Mouse (Mus musculus): ENCODE measurements around the gene Cd72. TPM values are rescaled to one million over a fixed set of nuclear protein-coding genes. Genes with fewer than 3 reads are reported as not detected.

Gene Cd72
- polyA plus RNA-seq, 1 experiment: 0.63 TPM

GRCm38 (mm10) chr4:43402212-43402611 lies 52.2 kb downstream of the Cd72 start:
- H3K27me3 ChIP-seq (ENCODE audit: control insufficient read depth, insufficient read depth, low read length): no peaks in the 10 kb centered on the region
- peaks cover 3% of the 10 kb centered on the region for H3K4me1 ChIP-seq (ENCODE audit: control insufficient read depth, insufficient read depth, low read length)
- H3K27ac ChIP-seq (ENCODE audit: control insufficient read depth, insufficient read depth, low read depth, low read length): no peak overlapping the region; the same call in 1 of the 2 replicates
- no peak overlapping the region for H3K4me3 ChIP-seq (ENCODE audit: control insufficient read depth, low read depth, low read length)
- TF ChIP-seq CTCF (IDR thresholded peaks at IDR 0.05; ENCODE audit: control insufficient read depth, insufficient read depth, insufficient replicate concordance, low read depth, low read length) (no peak), POLR2A (IDR thresholded peaks at IDR 0.05; ENCODE audit: control insufficient read depth, low read depth, low read length) (no peak)
- H3K36me3 ChIP-seq (ENCODE audit: control insufficient read depth, insufficient read depth, low read length): no peaks in the 10 kb centered on the region

DNA sequence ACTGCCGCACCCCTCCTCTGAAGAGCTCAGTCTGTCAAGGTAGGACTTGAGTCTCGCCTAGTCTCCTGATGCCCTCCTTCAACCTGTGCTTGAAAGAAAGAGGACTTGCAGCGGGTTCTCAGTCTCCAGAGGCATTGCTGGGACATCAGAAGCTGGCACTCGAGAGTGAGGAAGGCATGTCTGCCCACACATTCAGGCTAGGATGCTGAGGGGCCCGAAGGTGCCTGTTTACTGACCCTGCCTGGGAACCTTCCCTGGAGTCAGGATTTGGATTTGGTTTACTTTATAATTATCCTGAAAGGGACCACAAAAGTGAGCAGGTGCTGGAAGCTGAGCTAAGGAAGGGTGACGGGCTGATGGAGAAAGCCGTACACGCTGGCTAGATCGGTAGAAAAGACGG lies 52.9 kb downstream of the Cd72 start:
- Histone ChIP-seq H3K4me1 (ENCODE audit: control insufficient read depth, insufficient read depth, low read length) (peaks cover 3% of the 10 kb centered on the region), H3K27me3 (ENCODE audit: control insufficient read depth, insufficient read depth, low read length) (no peaks in the 10 kb centered on the region), H3K27ac (ENCODE audit: control insufficient read depth, insufficient read depth, low read depth, low read length) (peak overlapping the region; percentile 12; the same call in 1 of the 2 replicates), H3K4me3 (ENCODE audit: control insufficient read depth, low read depth, low read length) (no peak overlapping the region), H3K36me3 (ENCODE audit: control insufficient read depth, insufficient read depth, low read length) (no peaks in the 10 kb centered on the region)
- TF ChIP-seq POLR2A (IDR thresholded peaks at IDR 0.05; ENCODE audit: control insufficient read depth, low read depth, low read length): no peak
- no peak for TF ChIP-seq CTCF (IDR thresholded peaks at IDR 0.05; ENCODE audit: control insufficient read depth, insufficient read depth, insufficient replicate concordance, low read depth, low read length)

GRCm38 (mm10) chr4:43400976-43401375 lies 53.5 kb downstream of the Cd72 start:
- H3K4me3 ChIP-seq (ENCODE audit: control insufficient read depth, low read depth, low read length): no peak overlapping the region

DNA sequence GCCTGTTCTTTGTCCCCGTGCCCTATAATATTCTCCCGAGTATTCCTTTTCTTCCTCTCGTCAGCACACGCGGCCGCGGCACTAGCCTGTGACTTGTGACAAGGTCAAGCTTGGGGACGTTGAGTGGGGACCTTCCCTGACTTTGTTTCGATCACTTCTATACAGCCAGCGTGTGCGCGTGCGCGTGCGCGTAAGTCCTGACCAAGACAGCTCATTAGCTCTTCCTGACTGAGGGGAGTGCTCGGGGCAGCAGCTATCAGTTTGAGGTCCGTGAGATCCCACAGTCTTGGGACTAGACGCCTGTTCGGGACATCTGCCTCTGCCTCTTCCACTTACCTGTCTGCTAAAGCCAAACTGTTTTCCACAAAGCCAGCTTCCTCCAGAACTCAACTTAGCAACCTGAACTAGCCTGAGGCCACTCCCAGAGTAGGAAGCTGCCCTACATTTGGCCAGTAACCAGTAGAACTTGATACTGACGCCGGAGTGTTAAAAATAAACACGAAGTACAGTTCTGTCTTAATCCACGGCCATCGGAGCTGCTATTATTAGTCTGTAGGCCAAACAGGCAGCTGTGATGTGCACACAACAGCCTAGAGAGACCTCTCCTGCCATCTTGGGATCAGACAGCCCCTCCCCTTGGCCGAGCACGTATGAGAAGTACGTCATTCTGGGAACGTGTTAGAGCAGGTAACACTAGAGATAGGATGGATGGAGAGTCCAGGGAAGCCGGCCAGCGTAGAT lies 54.9 kb downstream of the Cd72 start:
- no peak overlapping the region; the same call in 1 of the 2 replicates for H3K4me3 ChIP-seq (ENCODE audit: control insufficient read depth, low read depth, low read length)
- peak overlapping the region; percentile 56 for H3K27ac ChIP-seq (ENCODE audit: control insufficient read depth, insufficient read depth, low read depth, low read length)
- no peaks in the 10 kb centered on the region; the same call in none of the 2 replicates for H3K4me1 ChIP-seq (ENCODE audit: control insufficient read depth, insufficient read depth, low read length)
- no peak for TF ChIP-seq CTCF (IDR thresholded peaks at IDR 0.05; ENCODE audit: control insufficient read depth, insufficient read depth, insufficient replicate concordance, low read depth, low read length)
- no peak for TF ChIP-seq POLR2A (IDR thresholded peaks at IDR 0.05; ENCODE audit: control insufficient read depth, low read depth, low read length)
- H3K36me3 ChIP-seq (ENCODE audit: control insufficient read depth, insufficient read depth, low read length): no peaks in the 10 kb centered on the region
- H3K27me3 ChIP-seq (ENCODE audit: control insufficient read depth, insufficient read depth, low read length): no peaks in the 10 kb centered on the region

More at GRCm38 (mm10) chr4:43400976-43401375, 53.5 kb downstream of the Cd72 start:
- Histone ChIP-seq H3K36me3 (ENCODE audit: control insufficient read depth, insufficient read depth, low read length) (no peaks in the 10 kb centered on the region), H3K27ac (ENCODE audit: control insufficient read depth, insufficient read depth, low read depth, low read length) (no peak overlapping the region; the same call in 1 of the 2 replicates), H3K27me3 (ENCODE audit: control insufficient read depth, insufficient read depth, low read length) (no peaks in the 10 kb centered on the region), H3K4me1 (ENCODE audit: control insufficient read depth, insufficient read depth, low read length) (peaks cover 3% of the 10 kb centered on the region)
- TF ChIP-seq POLR2A (IDR thresholded peaks at IDR 0.05; ENCODE audit: control insufficient read depth, low read depth, low read length): no peak
- no peak for TF ChIP-seq CTCF (IDR thresholded peaks at IDR 0.05; ENCODE audit: control insufficient read depth, insufficient read depth, insufficient replicate concordance, low read depth, low read length)

DNA sequence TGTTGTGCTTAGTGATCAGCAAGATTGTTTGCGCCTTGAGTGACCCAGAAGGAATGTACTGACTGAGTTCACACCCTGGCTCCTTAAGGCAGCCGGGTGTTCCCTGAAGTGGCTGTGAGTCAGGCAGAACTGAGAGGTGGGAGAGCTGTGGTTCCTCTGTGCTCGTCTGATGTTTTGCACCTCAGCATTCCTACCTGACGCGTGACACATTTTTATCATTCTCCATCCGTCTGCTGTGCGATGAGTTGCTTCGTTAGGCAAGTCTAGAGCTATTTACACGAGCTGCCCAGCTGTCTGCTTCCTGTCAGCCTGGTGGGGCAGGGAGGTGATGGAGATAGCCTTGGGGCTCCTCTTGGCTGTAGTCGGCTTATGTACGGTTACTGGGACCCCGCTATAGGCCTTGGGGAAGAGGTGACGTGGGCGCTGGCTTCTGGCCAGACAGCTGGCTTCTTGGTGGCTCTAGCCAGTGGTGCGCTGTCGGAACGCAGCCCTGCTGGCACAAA lies 55.5 kb downstream of the Cd72 start:
- Histone ChIP-seq H3K4me3 (ENCODE audit: control insufficient read depth, low read depth, low read length) (no peak overlapping the region), H3K4me1 (ENCODE audit: control insufficient read depth, insufficient read depth, low read length) (no peaks in the 10 kb centered on the region; the same call in none of the 2 replicates), H3K27me3 (ENCODE audit: control insufficient read depth, insufficient read depth, low read length) (no peaks in the 10 kb centered on the region), H3K27ac (ENCODE audit: control insufficient read depth, insufficient read depth, low read depth, low read length) (peak overlapping the region; percentile 56), H3K36me3 (ENCODE audit: control insufficient read depth, insufficient read depth, low read length) (no peaks in the 10 kb centered on the region)
- TF ChIP-seq CTCF (IDR thresholded peaks at IDR 0.05; ENCODE audit: control insufficient read depth, insufficient read depth, insufficient replicate concordance, low read depth, low read length) (no peak), POLR2A (IDR thresholded peaks at IDR 0.05; ENCODE audit: control insufficient read depth, low read depth, low read length) (no peak)

DNA sequence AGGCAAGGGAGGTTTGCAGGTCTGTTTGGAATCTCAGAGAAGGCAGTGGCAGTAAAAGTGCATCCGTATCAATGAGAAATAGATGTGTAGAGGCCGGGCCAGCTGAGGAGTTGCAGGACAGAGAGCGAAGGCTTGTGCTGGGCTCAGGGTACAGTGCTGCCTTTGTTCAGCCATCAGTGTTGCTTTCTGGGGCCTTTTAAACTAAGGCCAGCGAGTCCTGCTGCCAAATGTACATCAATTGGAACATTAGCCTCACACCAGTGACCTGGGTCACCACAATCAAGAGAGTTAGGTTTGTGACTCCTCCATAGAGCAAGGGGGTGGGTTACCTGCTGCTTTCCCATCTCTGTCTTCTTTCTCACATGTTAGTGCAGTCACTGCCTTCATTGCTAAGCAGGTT lies 56.4 kb downstream of the Cd72 start:
- Histone ChIP-seq H3K36me3 (ENCODE audit: control insufficient read depth, insufficient read depth, low read length) (no peaks in the 10 kb centered on the region), H3K27me3 (ENCODE audit: control insufficient read depth, insufficient read depth, low read length) (no peaks in the 10 kb centered on the region), H3K4me3 (ENCODE audit: control insufficient read depth, low read depth, low read length) (no peak overlapping the region), H3K27ac (ENCODE audit: control insufficient read depth, insufficient read depth, low read depth, low read length) (no peak overlapping the region), H3K4me1 (ENCODE audit: control insufficient read depth, insufficient read depth, low read length) (no peaks in the 10 kb centered on the region; the same call in none of the 2 replicates)
- no peak for TF ChIP-seq POLR2A (IDR thresholded peaks at IDR 0.05; ENCODE audit: control insufficient read depth, low read depth, low read length)
- TF ChIP-seq CTCF (IDR thresholded peaks at IDR 0.05; ENCODE audit: control insufficient read depth, insufficient read depth, insufficient replicate concordance, low read depth, low read length): no peak

Other genes starting within 250 kb of the Cd72 start
- 23.5 and 27.9 TPM in 2 replicates for gene Atp8b5, start 187.5 kb downstream of the Cd72 start, polyA plus RNA-seq (2012; rRNA removed)
- gene Rusc2, start 72.6 kb downstream of the Cd72 start, polyA plus RNA-seq (2012; rRNA removed): 24.1 and 30.0 TPM in 2 replicates
- 1.6 and 2.2 TPM in 2 replicates for gene Fam166b, start 25.5 kb downstream of the Cd72 start, polyA plus RNA-seq (2012; rRNA removed)
- 935 and 983 TPM in 2 replicates for gene Tesk1, start 12.7 kb downstream of the Cd72 start, polyA plus RNA-seq (2012; rRNA removed)
- gene Sit1, start 29.1 kb upstream of the Cd72 start, polyA plus RNA-seq (2012; rRNA removed): not detected in 2 replicates
- gene Ccdc107, start 38.3 kb upstream of the Cd72 start, polyA plus RNA-seq (2012; rRNA removed): 33.5 and 46.6 TPM in 2 replicates
- 26.6 and 27.3 TPM in 2 replicates for gene Arhgef39, start 45.1 kb upstream of the Cd72 start, polyA plus RNA-seq (2012; rRNA removed)
- gene Car9, start 52.3 kb upstream of the Cd72 start, polyA plus RNA-seq (2012; rRNA removed): 0.07 and 0.38 TPM in 2 replicates
- 6.0 and 22.9 TPM in 2 replicates for gene Tpm2, start 69.1 kb upstream of the Cd72 start, polyA plus RNA-seq (2012; rRNA removed)
- 27.9 and 35.0 TPM in 2 replicates for gene Creb3, start 107.7 kb upstream of the Cd72 start, polyA plus RNA-seq (2012; rRNA removed)
- 44.9 and 51.8 TPM in 2 replicates for gene Tln1, start 108.1 kb upstream of the Cd72 start, polyA plus RNA-seq (2012; rRNA removed)
- 36.8 and 37.6 TPM in 2 replicates for gene Rgp1, start 124.1 kb upstream of the Cd72 start, polyA plus RNA-seq (2012; rRNA removed)
- 61.0 and 65.0 TPM in 2 replicates for gene Gba2, start 124.2 kb upstream of the Cd72 start, polyA plus RNA-seq (2012; rRNA removed)
- gene Msmp, start 129.9 kb upstream of the Cd72 start, polyA plus RNA-seq (2012; rRNA removed): 0.83 and 1.1 TPM in 2 replicates
- 2.6 and 4.0 TPM in 2 replicates for gene Npr2, start 177.3 kb upstream of the Cd72 start, polyA plus RNA-seq (2012; rRNA removed)
- gene Spag8, start 199.0 kb upstream of the Cd72 start, polyA plus RNA-seq (2012; rRNA removed): 112 and 124 TPM in 2 replicates
- 11.6 and 14.3 TPM in 2 replicates for gene Hint2, start 201.8 kb upstream of the Cd72 start, polyA plus RNA-seq (2012; rRNA removed)
- 55.7 and 59.7 TPM in 2 replicates for gene Tmem8b, start 214.3 kb upstream of the Cd72 start, polyA plus RNA-seq (2012; rRNA removed)
- 182 and 185 TPM in 2 replicates for gene Fam221b, start 214.5 kb upstream of the Cd72 start, polyA plus RNA-seq (2012; rRNA removed)
- gene Olfr70, start 246.2 kb upstream of the Cd72 start, polyA plus RNA-seq (2012; rRNA removed): not detected in 2 replicates

All from testis, adult 2 months (tissue).